Mouse (Mus musculus) intestine, embryonic 16.5 days (tissue): Measurements from ENCODE around the gene Cldn9. TPM values are rescaled to one million over a fixed set of nuclear protein-coding genes. Genes with fewer than 3 reads are reported as not detected.

Source experiments
- ATAC-seq: fragments of 200-750 bp; cut with Nextera tagmentation; 2 replicates; pipeline ENCODE4 v1.8.0; 2017; ENCODE audit warnings: moderate TSS enrichment, moderate library complexity
- H3K27ac ChIP-seq: fragments of 300-500 bp; sonication (generic); 2 replicates; pipeline ENCODE4 v1.5.1; 2014; ENCODE audit warnings: mild to moderate bottlenecking, low read length
- H3K27me3 ChIP-seq: fragments of 300-500 bp; sonication (generic); replicated peaks from 2 replicates; pipeline ENCODE4 v1.6.1; 2014; ENCODE audit warnings: low read length, control low read depth, mixed read lengths; ENCODE audit not compliant: control insufficient read depth, insufficient read depth
- H3K36me3 ChIP-seq: fragments of 300-500 bp; sonication (generic); 2 replicates; pipeline ENCODE4 v1.6.1; 2014; ENCODE audit warnings: low read length, control low read depth; ENCODE audit not compliant: control insufficient read depth, insufficient read depth
- H3K4me1 ChIP-seq: fragments of 300-500 bp; sonication (generic); 2 replicates; pipeline ENCODE4 v1.6.1; 2014; ENCODE audit warnings: low read length, control low read depth, mixed read lengths; ENCODE audit not compliant: control insufficient read depth, insufficient read depth
- H3K4me2 ChIP-seq: fragments of 300-500 bp; sonication (generic); 2 replicates; pipeline ENCODE4 v1.6.1; 2014; ENCODE audit warnings: low read depth, low read length, control low read depth
- H3K4me3 ChIP-seq: fragments of 300-500 bp; sonication (generic); 2 replicates; pipeline ENCODE4 v1.5.1; 2014; ENCODE audit warnings: mild to moderate bottlenecking, low read length
- H3K9ac ChIP-seq: fragments of 300-500 bp; sonication (generic); 2 replicates; pipeline ENCODE4 v1.6.1; 2014; ENCODE audit warnings: low read depth, low read length
- H3K9me3 ChIP-seq: fragments of 300-500 bp; sonication (generic); 2 replicates; pipeline ENCODE4 v1.6.1; 2016; ENCODE audit warnings: low read length, control low read depth; ENCODE audit not compliant: control insufficient read depth
- WGBS: fragments of 180-500 bp; shearing (Covaris S2); extraction: QIAGEN DNeasy Blood & Tissue Kit; methylation state at CpG from one replicate; pipeline ENCODE4 v1.1.7; 2014; 5-methylcytosine and 5-hydroxymethylcytosine counted together
- polyA plus RNA-seq: library from polyadenylated mRNA; unstranded; fragments of >200 nt; fragmentation: Nextera tagmentation; extraction: Ambion mirVana; gene quantifications from 2 replicates; pipeline ENCODE4 v1.2.1, GENCODE M21; 2015

The Cldn9 gene
- polyA plus RNA-seq, 1 experiment from 2014 or later = 1.8 TPM

DNA sequence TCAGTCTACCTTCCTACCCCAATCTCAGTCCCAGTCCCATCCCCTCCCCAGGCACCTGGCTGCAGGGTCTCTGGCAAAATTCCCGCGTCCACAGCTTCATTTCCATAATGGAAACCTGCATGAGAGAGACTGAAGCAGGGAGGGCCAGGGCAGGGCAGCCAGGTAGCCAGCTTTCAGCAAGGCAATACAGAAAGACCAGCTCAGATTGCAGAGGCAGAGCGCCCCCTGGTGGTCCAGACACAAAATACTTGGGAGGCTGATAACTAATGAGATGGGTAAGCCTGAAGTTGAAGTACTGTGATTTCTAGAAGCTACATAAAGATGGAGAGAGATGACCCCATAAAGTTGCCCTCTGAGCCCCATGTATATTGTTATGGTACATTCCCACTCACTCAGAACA lies 22.4 kb upstream of the Cldn9 start:
- 3% methylated on average over 3 of the region's 3 CpGs for WGBS
- peak; percentile 62 for ATAC-seq

DNA sequence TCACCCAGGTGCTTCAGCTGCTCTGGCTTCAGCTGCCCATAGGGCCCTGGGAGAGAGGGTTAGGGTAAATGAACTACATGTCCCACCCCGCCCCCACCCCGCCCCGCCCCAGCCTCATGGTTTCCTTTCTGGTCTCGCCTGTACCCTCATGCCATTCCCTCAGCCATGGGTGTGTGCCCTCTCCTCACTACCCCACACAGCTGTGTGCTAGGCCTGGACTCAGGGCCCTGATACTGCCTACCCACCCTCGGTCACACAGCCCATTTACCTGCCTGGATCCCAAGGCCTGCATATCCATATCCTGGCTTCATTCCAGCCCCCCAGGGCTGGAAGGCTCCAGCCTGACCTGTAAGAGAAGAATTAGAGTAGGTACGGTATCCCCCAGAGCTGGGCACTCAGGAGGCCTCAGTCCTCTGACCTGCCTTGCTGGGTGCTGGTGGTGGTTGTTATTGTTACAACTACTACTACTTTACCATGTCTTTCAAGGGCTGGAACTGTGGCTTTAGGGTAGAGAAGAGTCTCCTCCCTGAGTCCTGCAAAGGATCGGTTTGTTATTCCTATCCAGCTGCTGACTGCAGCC lies 21.8 kb upstream of the Cldn9 start:
- no peak for ATAC-seq
- Histone ChIP-seq H3K9ac (no peak overlapping the region), H3K9me3 (no peaks in the 10 kb centered on the region), H3K27me3 (0 out of 2 replicates have a peak, but pooled peaks cover 7% of the 10 kb centered on the region), H3K4me2 (no peak overlapping the region), H3K27ac (no peak overlapping the region), H3K36me3 (no peaks in the 10 kb centered on the region), H3K4me1 (no peaks in the 10 kb centered on the region), H3K4me3 (no peak overlapping the region)
- 74% methylated on average over 7 of the region's 7 CpGs for WGBS

More for the DNA sequence above, 22.4 kb upstream of the Cldn9 start:
- H3K36me3 ChIP-seq = no peaks in the 10 kb centered on the region
- no peaks in the 10 kb centered on the region for H3K4me1 ChIP-seq
- no peaks in the 10 kb centered on the region for H3K9me3 ChIP-seq
- H3K9ac ChIP-seq = no peak overlapping the region
- no peak overlapping the region for H3K27ac ChIP-seq
- H3K27me3 ChIP-seq = 0 out of 2 replicates have a peak, but pooled peaks cover 3% of the 10 kb centered on the region
- no peak overlapping the region for H3K4me2 ChIP-seq
- H3K4me3 ChIP-seq = no peak overlapping the region

DNA sequence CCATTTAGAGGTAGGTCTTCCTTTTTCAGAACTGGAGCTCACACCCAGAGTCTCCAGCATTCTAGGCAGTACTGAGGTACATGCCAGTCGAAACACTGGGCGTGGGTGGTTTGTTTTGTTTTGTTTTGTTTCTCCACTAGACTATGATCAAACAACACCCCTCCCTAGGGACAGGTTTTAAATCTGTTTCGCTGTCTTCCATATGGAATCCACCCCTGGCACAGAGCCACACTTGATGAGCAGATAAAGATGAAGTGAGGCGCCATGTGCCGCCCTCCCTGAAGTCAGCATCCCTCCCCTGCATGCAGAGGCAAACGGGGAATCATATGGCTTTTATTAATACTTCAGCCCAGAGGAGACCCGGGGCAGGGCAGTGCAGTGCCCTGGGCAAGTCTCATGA lies 20.9 kb upstream of the Cldn9 start:
- no peak overlapping the region for H3K4me3 ChIP-seq
- H3K9me3 ChIP-seq = no peaks in the 10 kb centered on the region
- H3K4me1 ChIP-seq = no peaks in the 10 kb centered on the region
- WGBS = 50% methylated on average over 7 of the region's 7 CpGs
- H3K27ac ChIP-seq = no peak overlapping the region
- H3K36me3 ChIP-seq = no peaks in the 10 kb centered on the region
- H3K27me3 ChIP-seq = peaks cover 7% of the 10 kb centered on the region; the same call in 1 of the 2 replicates
- H3K4me2 ChIP-seq = no peak overlapping the region
- no peak for ATAC-seq
- H3K9ac ChIP-seq = no peak overlapping the region

DNA sequence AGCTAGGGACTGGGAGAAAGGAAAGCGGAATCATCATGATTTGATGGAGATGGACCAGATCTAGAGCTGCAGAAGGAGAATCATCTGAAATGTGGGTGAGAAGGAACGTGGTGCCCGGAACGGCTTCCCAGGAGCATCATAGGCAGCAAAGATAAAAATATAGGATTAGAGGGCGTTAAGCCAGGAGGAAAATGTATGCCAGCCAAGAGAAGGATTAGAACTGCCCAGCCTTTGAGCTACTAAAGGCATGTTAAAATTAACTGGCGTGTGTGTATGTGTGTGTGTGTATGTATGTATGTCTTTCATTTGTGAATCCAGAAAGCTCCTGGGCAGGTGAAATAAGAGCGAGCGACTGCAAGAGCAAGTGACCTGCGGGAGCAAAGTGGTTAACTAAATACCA lies 19.5 kb upstream of the Cldn9 start:
- H3K4me3 ChIP-seq = no peak overlapping the region
- no peaks in the 10 kb centered on the region for H3K36me3 ChIP-seq
- peaks cover 6% of the 10 kb centered on the region; the same call in 1 of the 2 replicates for H3K4me1 ChIP-seq
- no peak overlapping the region for H3K4me2 ChIP-seq
- H3K9ac ChIP-seq = no peak overlapping the region
- no peaks in the 10 kb centered on the region for H3K9me3 ChIP-seq
- peaks cover 7% of the 10 kb centered on the region; the same call in 1 of the 2 replicates for H3K27me3 ChIP-seq
- no peak overlapping the region for H3K27ac ChIP-seq
- 87% methylated on average over 9 of the region's 9 CpGs for WGBS
- no peak for ATAC-seq

DNA sequence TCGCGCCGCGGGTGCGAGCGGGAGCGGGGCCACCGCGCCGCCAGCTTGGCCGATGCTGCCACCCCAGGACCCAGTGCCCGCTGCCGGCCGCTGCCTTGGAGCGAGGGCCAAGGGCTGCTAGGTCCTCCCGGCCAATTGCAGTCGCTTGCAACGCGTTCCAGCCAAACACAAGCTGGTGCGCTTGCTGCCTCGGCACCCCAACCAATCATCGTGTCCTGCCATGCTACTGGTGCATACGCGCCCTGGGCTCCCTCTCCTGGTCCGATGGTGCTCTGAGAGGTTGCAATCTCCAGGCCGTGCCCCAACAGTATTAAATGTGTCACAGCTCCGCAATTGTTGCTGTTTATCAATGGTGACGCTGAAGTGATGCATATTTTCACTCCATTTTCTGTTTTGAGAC lies 16.3 kb upstream of the Cldn9 start:
- under 1% methylated on average over 28 of the region's 28 CpGs for WGBS
- Histone ChIP-seq H3K4me2 (peak overlapping the region; percentile 100), H3K9me3 (no peaks in the 10 kb centered on the region), H3K4me3 (peak overlapping the region; percentile 77), H3K36me3 (no peaks in the 10 kb centered on the region), H3K4me1 (peaks cover 9% of the 10 kb centered on the region; the same call in 1 of the 2 replicates), H3K27ac (no peak overlapping the region), H3K9ac (peak overlapping the region; percentile 70), H3K27me3 (peaks cover 9% of the 10 kb centered on the region; the same call in 1 of the 2 replicates)
- ATAC-seq = peak; percentile 98

DNA sequence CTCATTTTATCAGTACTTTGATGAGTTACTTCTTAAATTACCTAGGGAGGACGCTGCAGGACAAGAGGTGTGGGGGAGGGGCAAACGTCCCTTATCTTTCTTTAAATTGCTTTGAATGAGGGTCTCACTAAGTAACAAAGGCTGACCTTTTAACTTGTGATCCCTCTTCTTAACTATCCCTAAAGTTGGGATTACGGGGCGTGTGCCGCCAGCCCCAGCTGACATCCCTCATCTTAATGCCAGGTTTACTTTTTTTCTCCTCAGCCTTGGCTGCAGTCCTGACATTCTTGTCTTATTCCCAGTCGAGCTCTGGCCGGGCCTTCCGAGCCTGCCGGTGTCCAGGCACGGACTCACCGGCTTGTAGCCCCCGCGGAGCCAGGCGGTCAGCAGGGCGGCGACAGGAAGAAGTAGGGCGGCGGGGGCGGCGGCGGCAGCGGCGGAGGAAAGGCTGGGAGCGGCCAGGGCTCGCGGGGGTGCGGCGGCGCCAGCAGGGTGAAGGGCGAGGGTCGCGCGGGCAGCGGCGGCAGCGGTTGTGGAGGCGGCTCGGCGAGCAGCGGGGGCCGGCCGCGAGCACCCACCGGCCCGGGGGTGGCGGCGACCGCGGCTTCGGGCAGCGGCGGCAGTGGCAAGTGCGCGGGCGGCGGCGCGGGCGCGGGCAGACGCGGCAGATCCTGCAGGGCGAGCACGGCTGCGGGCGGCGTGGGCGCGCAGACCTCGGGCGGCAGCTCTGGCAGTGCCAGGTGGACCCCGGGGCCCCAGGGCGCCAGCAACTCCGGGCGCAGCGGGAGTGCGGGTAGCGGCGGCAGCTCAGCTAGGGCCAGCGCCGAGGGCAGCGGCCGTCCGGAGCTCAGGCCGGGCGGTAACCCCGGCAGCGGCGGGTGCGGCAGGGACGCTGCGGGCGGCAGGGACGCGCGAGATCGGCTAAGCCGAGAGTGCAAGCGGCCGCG lies 15.6 kb upstream of the Cldn9 start:
- Histone ChIP-seq H3K9ac (peak overlapping the region; percentile 70), H3K27ac (no peak overlapping the region), H3K27me3 (peaks cover 9% of the 10 kb centered on the region; the same call in 1 of the 2 replicates), H3K4me2 (peak overlapping the region; percentile 100), H3K4me3 (peak overlapping the region; percentile 77), H3K36me3 (no peaks in the 10 kb centered on the region), H3K9me3 (no peaks in the 10 kb centered on the region), H3K4me1 (peaks cover 9% of the 10 kb centered on the region; the same call in 1 of the 2 replicates)
- WGBS = under 1% methylated on average over 84 of the region's 101 CpGs
- peak; percentile 59 for ATAC-seq

DNA sequence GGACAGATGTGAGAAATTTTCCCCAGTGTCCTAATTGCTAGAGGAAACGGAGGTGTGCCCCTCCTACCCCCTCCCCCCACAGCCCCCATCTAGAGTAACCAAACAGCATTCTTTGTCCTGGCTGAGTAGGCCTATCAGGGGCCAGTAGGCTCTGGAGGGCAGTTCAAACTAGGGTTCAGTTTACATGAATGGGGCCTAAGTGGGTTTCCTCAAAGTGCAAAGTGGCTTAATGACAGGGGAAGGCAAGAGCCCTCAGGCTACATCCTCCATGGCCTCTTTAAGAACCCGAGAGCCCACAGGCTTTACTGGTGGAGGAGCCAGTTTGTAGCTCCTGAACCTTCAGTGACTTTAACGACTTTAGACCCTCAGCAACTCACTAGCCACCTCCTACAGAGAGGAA lies 12.0 kb upstream of the Cldn9 start:
- ATAC-seq = no peak
- Histone ChIP-seq H3K36me3 (no peaks in the 10 kb centered on the region), H3K4me2 (no peak overlapping the region), H3K4me3 (no peak overlapping the region), H3K9me3 (no peaks in the 10 kb centered on the region), H3K27me3 (peaks cover 6% of the 10 kb centered on the region; the same call in 1 of the 2 replicates), H3K4me1 (peaks cover 9% of the 10 kb centered on the region; the same call in 1 of the 2 replicates), H3K9ac (no peak overlapping the region), H3K27ac (no peak overlapping the region)
- 28% methylated on average over 3 of the region's 3 CpGs for WGBS

DNA sequence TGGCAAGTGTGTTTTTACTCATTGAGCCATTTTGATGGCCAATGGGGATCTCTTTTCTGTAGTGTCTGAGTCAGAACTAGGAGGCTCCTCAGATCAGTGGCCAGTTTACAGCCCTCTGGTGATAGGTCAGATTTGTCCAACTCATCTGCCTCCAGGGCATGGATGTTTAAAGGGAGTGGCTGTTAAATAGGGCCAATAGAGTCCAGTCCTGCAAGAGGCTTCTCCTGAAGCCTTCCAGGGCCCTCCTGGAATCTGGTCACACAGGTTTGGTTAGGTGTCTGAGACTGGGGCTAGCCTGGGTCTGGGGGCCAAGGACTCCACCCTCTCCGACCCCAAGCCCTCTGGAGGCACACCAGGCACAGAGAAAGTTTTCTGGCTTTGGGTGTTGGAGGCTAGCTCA lies 10.7 kb upstream of the Cldn9 start:
- H3K9me3 ChIP-seq = no peaks in the 10 kb centered on the region
- peaks cover 9% of the 10 kb centered on the region; the same call in 1 of the 2 replicates for H3K4me1 ChIP-seq
- peak; percentile 55; the same call in 1 of the 2 replicates for ATAC-seq
- H3K9ac ChIP-seq = no peak overlapping the region
- peaks cover 6% of the 10 kb centered on the region; the same call in 1 of the 2 replicates for H3K27me3 ChIP-seq
- H3K4me3 ChIP-seq = no peak overlapping the region
- no peak overlapping the region for H3K27ac ChIP-seq
- no peaks in the 10 kb centered on the region for H3K36me3 ChIP-seq
- WGBS = 25% methylated on average over 1 of the region's 1 CpGs
- no peak overlapping the region for H3K4me2 ChIP-seq

DNA sequence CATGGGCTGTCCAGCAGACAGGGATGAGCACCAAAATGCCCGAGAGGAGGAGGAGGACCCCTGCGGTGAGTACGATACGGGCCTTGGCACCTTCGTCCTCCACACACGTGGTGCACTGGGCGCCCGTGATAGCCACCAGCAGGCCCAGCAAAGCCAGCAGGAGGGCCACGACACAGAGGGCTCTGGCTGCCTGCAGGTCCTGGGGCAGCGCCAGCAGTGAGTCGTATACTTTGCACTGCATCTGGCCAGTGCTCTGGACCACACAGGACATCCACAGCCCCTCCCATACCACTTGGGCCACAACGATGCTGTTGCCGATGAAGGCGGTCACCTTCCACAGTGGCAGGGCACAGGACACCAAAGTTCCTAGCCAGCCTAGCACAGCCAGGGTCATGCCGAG lies 600 bp downstream of the Cldn9 start:
- Histone ChIP-seq H3K4me3 (no peak overlapping the region), H3K9ac (no peak overlapping the region), H3K4me2 (no peak overlapping the region), H3K36me3 (no peaks in the 10 kb centered on the region), H3K27me3 (peaks cover 30% of the 10 kb centered on the region; the same call in 1 of the 2 replicates), H3K4me1 (peaks cover 24% of the 10 kb centered on the region), H3K27ac (no peak overlapping the region), H3K9me3 (no peaks in the 10 kb centered on the region)
- no peak for ATAC-seq
- 32% methylated on average over 15 of the region's 15 CpGs for WGBS
